Mouse (Mus musculus) hindlimb bud, embryonic 11.5 days (tissue): ENCODE measurements around the gene Vwce.

ENCODE experiments used
- DNase-seq: peaks from one replicate; pipeline ENCODE4 v3.0.0-alpha.2; 2012; ENCODE audit warnings: low read depth, low spot score; ENCODE audit errors: extremely low spot score

The Vwce gene

DNA sequence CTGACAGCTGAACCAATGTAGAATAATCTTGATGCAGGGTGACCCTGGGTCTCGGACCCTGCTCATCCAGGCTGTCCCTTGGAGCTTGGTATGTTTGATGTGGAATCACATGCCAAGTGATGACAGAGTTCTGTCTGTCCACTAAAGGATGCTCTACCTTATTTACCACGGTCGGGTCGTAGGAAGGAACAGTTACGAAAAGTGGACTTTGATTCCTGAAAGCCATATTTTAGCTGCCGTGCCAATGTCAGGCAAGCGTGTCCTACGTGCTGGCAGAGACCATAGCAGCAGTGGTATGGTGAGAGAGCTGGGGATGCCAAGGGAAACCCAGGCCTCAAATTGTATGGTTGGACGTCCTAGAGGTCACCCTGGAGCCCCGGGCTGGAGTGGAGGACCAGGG lies 79.5 kb downstream of the Vwce start:
- DNase-seq: no peak

GRCm38 (mm10) chr19:10714168-10714567 lies 80.2 kb downstream of the Vwce start:
- DNase-seq: no peak

DNA sequence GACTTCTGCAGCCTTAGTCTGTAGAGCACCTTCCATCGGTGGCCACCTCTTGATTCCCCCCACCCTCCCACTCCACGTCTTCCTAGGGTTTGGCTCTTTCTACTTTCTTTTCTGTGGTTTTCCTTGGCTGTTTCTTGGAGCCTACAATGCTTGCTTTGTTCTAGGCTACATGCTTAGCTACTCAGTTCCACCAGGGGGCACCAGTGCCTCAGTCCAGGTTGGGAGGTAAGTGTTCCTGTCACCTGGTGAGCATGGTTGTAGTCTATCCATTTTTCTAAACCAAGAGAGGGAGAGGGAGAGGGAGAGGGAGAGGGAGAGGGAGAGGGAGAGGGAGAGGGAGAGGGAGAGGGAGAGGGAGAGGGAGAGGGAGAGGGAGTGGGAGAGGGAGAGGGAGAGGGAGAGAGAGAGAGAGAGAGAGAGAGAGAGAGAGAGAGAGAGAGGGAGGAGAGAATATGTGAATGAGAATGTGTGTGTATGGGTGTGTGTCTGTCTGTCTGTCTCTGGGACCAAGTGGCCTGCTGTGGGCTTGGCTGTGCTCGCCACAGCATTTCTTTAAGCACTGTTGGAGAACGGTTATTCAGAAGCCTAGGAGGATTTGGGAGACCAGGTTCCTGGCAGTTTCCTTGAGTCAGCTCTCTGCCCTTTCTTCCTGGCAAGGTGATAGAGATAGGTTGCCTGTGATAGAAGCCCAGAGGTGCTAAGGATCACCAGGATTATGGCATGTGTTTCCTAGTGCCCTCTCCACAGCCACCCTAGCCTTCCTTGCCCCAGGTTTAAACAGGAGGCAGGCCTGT lies 80.9 kb downstream of the Vwce start:
- DNase-seq: peak; percentile 64

DNA sequence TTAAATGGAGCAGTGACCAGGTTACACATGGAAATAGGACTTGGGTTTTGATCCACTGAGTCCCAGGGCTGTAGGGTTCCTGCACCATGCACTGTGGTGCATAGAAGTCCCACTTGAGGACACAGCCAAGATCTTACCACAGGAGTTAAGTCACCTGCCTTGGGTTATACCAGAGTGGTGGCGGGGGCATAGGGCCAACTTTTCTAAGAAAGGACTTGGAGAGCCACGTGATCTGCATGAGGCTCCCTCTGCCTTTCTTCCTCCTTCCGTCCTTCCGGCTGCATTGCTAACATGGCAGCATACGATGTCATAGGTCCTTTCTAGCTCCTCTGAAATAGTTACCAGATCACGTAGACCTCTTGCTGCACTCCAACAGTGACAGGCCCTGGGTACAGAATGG lies 81.5 kb downstream of the Vwce start:
- no peak for DNase-seq
